Comparison of ENCODE assay signal across 10 mouse cellular contexts in the genomic region with DNA sequence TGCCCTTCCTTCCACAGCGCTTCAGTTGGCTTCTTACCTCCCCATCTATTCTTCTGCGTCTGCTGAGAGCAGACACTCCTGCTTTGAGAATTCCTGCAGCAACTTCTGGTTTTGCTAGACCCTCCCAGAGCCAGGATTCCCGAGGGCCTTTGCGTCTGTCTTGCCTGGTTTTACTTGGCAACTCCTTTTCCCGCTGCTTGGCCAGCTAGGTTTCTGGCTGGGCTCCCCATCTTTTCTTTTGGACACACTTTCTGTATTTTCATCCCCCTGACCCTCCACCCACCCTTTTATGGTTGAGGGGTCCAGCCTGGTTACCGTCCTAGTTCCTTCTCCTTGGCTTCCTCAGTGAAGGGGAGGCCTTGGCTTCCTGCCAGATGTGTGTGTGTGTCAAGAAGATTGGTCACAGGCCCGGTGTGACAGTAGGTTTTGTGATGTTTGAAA. TPM values are rescaled to one million over a fixed set of nuclear protein-coding genes. Genes with fewer than 3 reads are reported as not detected.
DNase-seq lines count a peak whose midpoint lies in the region; ATAC-seq and TF ChIP-seq lines count a peak whose summit lies in the region.
"Had no signal": no experiment of that assay in that cellular context is flagged by ENCODE, and none has a peak within 500 bp of the region (broad histone marks: within the 10 kb centered on the region; RNA-seq: fewer than 3 reads in every experiment).

No protein-coding gene starts in this region.

- no peak for TF ChIP-seq CTCF in lung, embryonic 14.5 days (IDR thresholded peaks at IDR 0.05; ENCODE audit: low read depth)
- TF ChIP-seq CTCF in liver, postnatal 0 days (IDR thresholded peaks at IDR 0.05; ENCODE audit: low read depth): no peak

- no peak overlapping the region for H3K4me2 ChIP-seq in forebrain, embryonic 15.5 days (replicated peaks)
- H3K4me2 ChIP-seq in forebrain, embryonic 11.5 days (ENCODE audit: low read depth, low read length, severe bottlenecking): no peak overlapping the region
- H3K4me2 ChIP-seq in lung, embryonic 14.5 days: no peak overlapping the region
- no peak overlapping the region for H3K4me2 ChIP-seq in heart, embryonic 16.5 days (ENCODE audit: low read depth, low read length)
- H3K4me2 ChIP-seq in liver, postnatal 0 days (ENCODE audit: low read depth, low read length): no peak overlapping the region
- H3K4me2 ChIP-seq: embryonic facial prominence, embryonic 13.5 days; limb, embryonic 13.5 days had no signal

- no peak for TF ChIP-seq EP300 in liver, postnatal 0 days (IDR thresholded peaks at IDR 0.05; ENCODE audit: low read depth)

- H3K4me1 ChIP-seq in forebrain, embryonic 15.5 days: 0 out of 2 replicates have a peak, but pooled peaks cover 5% of the 10 kb centered on the region
- no peaks in the 10 kb centered on the region for H3K4me1 ChIP-seq in forebrain, embryonic 11.5 days (replicated peaks; ENCODE audit: control insufficient read depth, insufficient read depth, low read length)
- peaks cover 6% of the 10 kb centered on the region; the same call in 1 of the 2 replicates for H3K4me1 ChIP-seq in lung, embryonic 14.5 days (ENCODE audit: insufficient read depth)
- H3K4me1 ChIP-seq in heart, embryonic 16.5 days (ENCODE audit: control insufficient read depth, insufficient read depth, low read length): peaks cover 29% of the 10 kb centered on the region
- H3K4me1 ChIP-seq in liver, postnatal 0 days (ENCODE audit: insufficient read depth): peaks cover 16% of the 10 kb centered on the region

- 40% methylated on average over 7 of the region's 7 CpGs for WGBS in forebrain, embryonic 15.5 days
- WGBS in forebrain, embryonic 11.5 days: 80% methylated on average over 7 of the region's 7 CpGs
- WGBS in lung, embryonic 14.5 days: 42% methylated on average over 7 of the region's 7 CpGs
- WGBS in heart, embryonic 16.5 days: 31% methylated on average over 7 of the region's 7 CpGs
- 46% methylated on average over 7 of the region's 7 CpGs for WGBS in liver, postnatal 0 days (ENCODE audit: insufficient replicate concordance)

- no peak overlapping the region for H3K27ac ChIP-seq in forebrain, embryonic 15.5 days (replicated peaks)
- H3K27ac ChIP-seq in forebrain, embryonic 11.5 days (ENCODE audit: low read depth, low read length): no peak overlapping the region
- no peak overlapping the region for H3K27ac ChIP-seq in lung, embryonic 14.5 days (ENCODE audit: low read depth)
- H3K27ac ChIP-seq in heart, embryonic 16.5 days (ENCODE audit: low read length): peak overlapping the region; percentile 37; the same call in 1 of the 2 replicates
- H3K27ac ChIP-seq in liver, postnatal 0 days (ENCODE audit: low read depth): no peak overlapping the region
- H3K27ac ChIP-seq: embryonic facial prominence, embryonic 13.5 days; limb, embryonic 13.5 days had no signal

- DNase-seq in forebrain, embryonic 11.5 days (ENCODE audit: low spot score): no peak
- peak; percentile 56 for DNase-seq in lung, embryonic 14.5 days
- no peak for DNase-seq in lung, postnatal 25 days (ENCODE audit: low spot score)
- DNase-seq in cerebellum, postnatal 10 days: peak; percentile 77 to 78
- DNase-seq in urinary bladder, adult 2 months (ENCODE audit: low spot score): no peak
- no peak for DNase-seq in liver, postnatal 0 days

- no peaks in the 10 kb centered on the region for H3K36me3 ChIP-seq in forebrain, embryonic 15.5 days
- no peaks in the 10 kb centered on the region for H3K36me3 ChIP-seq in forebrain, embryonic 11.5 days (ENCODE audit: control insufficient read depth, insufficient read depth, low read length)
- H3K36me3 ChIP-seq in lung, embryonic 14.5 days (ENCODE audit: insufficient read depth): no peaks in the 10 kb centered on the region
- H3K36me3 ChIP-seq in heart, embryonic 16.5 days (ENCODE audit: control insufficient read depth, insufficient read depth): no peaks in the 10 kb centered on the region
- H3K36me3 ChIP-seq in liver, postnatal 0 days (replicated peaks; ENCODE audit: insufficient read depth, low read length): no peaks in the 10 kb centered on the region
- H3K36me3 ChIP-seq: embryonic facial prominence, embryonic 13.5 days; limb, embryonic 13.5 days had no signal

- no peaks in the 10 kb centered on the region for H3K27me3 ChIP-seq in forebrain, embryonic 15.5 days
- no peaks in the 10 kb centered on the region for H3K27me3 ChIP-seq in forebrain, embryonic 11.5 days (ENCODE audit: control insufficient read depth, insufficient read depth, low read length)
- H3K27me3 ChIP-seq in lung, embryonic 14.5 days (ENCODE audit: insufficient read depth, low read length): no peaks in the 10 kb centered on the region
- no peaks in the 10 kb centered on the region for H3K27me3 ChIP-seq in heart, embryonic 16.5 days (ENCODE audit: control insufficient read depth, insufficient read depth, low read length)
- no peaks in the 10 kb centered on the region for H3K27me3 ChIP-seq in liver, postnatal 0 days (ENCODE audit: insufficient read depth, low read length)
- H3K27me3 ChIP-seq: embryonic facial prominence, embryonic 13.5 days; limb, embryonic 13.5 days had no signal

- no peak overlapping the region for H3K4me3 ChIP-seq in forebrain, embryonic 15.5 days
- H3K4me3 ChIP-seq in forebrain, embryonic 11.5 days (ENCODE audit: low read depth, low read length): no peak overlapping the region
- H3K4me3 ChIP-seq in lung, embryonic 14.5 days (ENCODE audit: low read depth, low read length): no peak overlapping the region
- H3K4me3 ChIP-seq in heart, embryonic 16.5 days (ENCODE audit: low read length): no peak overlapping the region
- no peak overlapping the region for H3K4me3 ChIP-seq in liver, postnatal 0 days (ENCODE audit: low read depth, low read length)
- H3K4me3 ChIP-seq: embryonic facial prominence, embryonic 13.5 days; limb, embryonic 13.5 days had no signal

- no peaks in the 10 kb centered on the region for H3K9me3 ChIP-seq in forebrain, embryonic 15.5 days
- H3K9me3 ChIP-seq in forebrain, embryonic 11.5 days (ENCODE audit: control insufficient read depth, low read length): no peaks in the 10 kb centered on the region
- H3K9me3 ChIP-seq in lung, embryonic 14.5 days (ENCODE audit: low read depth, low read length): no peaks in the 10 kb centered on the region
- H3K9me3 ChIP-seq in heart, embryonic 16.5 days (replicated peaks; ENCODE audit: control insufficient read depth, low read length): no peaks in the 10 kb centered on the region
- no peaks in the 10 kb centered on the region for H3K9me3 ChIP-seq in liver, postnatal 0 days (ENCODE audit: low read length)
- H3K9me3 ChIP-seq: embryonic facial prominence, embryonic 13.5 days; limb, embryonic 13.5 days had no signal

- ATAC-seq in forebrain, embryonic 15.5 days (replicated peaks): peak; percentile 55; the same call in 1 of the 2 replicates
- no peak for ATAC-seq in forebrain, embryonic 11.5 days (replicated peaks; ENCODE audit: low FRiP score)
- no peak for ATAC-seq in lung, embryonic 14.5 days (ENCODE audit: insufficient read depth)
- ATAC-seq in heart, embryonic 16.5 days (replicated peaks; ENCODE audit: extremely low read depth, insufficient read depth, low FRiP score): no peak; the same call in 1 of the 2 replicates
- ATAC-seq in liver, postnatal 0 days: no peak

- H3K9ac ChIP-seq in forebrain, embryonic 15.5 days (replicated peaks): no peak overlapping the region
- no peak overlapping the region for H3K9ac ChIP-seq in forebrain, embryonic 11.5 days (ENCODE audit: low read length)
- H3K9ac ChIP-seq in lung, embryonic 14.5 days: no peak overlapping the region
- H3K9ac ChIP-seq in heart, embryonic 16.5 days (ENCODE audit: low read length): no peak overlapping the region
- no peak overlapping the region for H3K9ac ChIP-seq in liver, postnatal 0 days (replicated peaks)
- H3K9ac ChIP-seq: embryonic facial prominence, embryonic 13.5 days; limb, embryonic 13.5 days had no signal

RNA-seq across cellular contexts. Expression of gene Vav3, which starts 26.0 kb away (rescaled TPM):
- polyA plus RNA-seq in forebrain, embryonic 15.5 days (2015; fragmentation: Nextera tagmentation; extraction: Ambion mirVana): 6.2 and 6.6 TPM in 2 replicates
- polyA plus RNA-seq in forebrain, embryonic 11.5 days (2014; fragmentation: Nextera tagmentation; extraction: Ambion mirVana): 7.9 and 9.2 TPM in 2 replicates
- 9.1 and 9.7 TPM in 2 replicates for polyA plus RNA-seq in lung, embryonic 14.5 days (2014; fragmentation: Nextera tagmentation; extraction: Ambion mirVana)
- polyA plus RNA-seq in heart, embryonic 16.5 days (2015; fragmentation: Nextera tagmentation; extraction: Ambion mirVana): 7.5 and 8.0 TPM in 2 replicates
- 4.9 and 5.6 TPM in 2 replicates for polyA plus RNA-seq in urinary bladder, adult 2 months (2012; rRNA removed)
- polyA plus RNA-seq in liver, postnatal 0 days (2015; fragmentation: Nextera tagmentation; extraction: Ambion mirVana): 4.0 and 4.4 TPM in 2 replicates

Comparison
In these comparisons a context has a peak if more than half of its experiments do, and no peak if none do; other contexts are left out.
1. DNase-seq: peak in lung, embryonic 14.5 days (single experiment) and cerebellum, postnatal 10 days (2 of 2); none in forebrain, embryonic 11.5 days (single experiment), lung, postnatal 25 days (single experiment), urinary bladder, adult 2 months (single experiment) and liver, postnatal 0 days (single experiment).